Mouse (Mus musculus): Measurements from ENCODE around the gene Cdk7. TPM values are rescaled to one million over a fixed set of nuclear protein-coding genes. Genes with fewer than 3 reads are reported as not detected.
A peak's percentile ranks its signal among the peaks of the same experiment; 100 is the strongest.
"Not testable (repeated sequence)": the region's sequence is repeated elsewhere in the genome, so short reads cannot be mapped to it uniquely, and the experiment has no call there.

Cdk7 gene
- total RNA-seq (2015; ENCODE audit: low replicate concordance) (5.0 and 16.1 TPM in 2 replicates), total RNA-seq (2017; ENCODE audit: low replicate concordance) (12.5 and 13.5 TPM in 2 replicates)

DNA sequence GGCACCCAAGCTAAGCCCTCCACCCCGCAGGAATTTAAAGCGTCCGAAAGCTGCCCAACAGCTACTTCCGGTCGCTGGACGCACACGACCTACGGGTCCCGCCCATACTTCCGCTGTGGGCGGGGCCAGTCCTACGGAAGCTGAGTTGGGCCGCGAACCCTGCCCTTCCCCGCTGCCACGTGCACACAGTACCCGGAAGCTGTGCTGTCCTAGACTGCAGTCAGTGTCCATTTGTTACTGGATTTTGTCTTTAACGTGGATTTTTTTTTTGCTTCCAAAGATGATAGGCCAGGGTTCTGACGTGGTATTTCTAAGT lies at the start of gene Cdk7:
TSS of gene Cdk7 (minus strand) at position 79 of the 316 bp plus-strand sequence.
- ATAC-seq (replicated peaks; ENCODE audit: low FRiP score, poor library complexity, severe bottlenecking) = peak; percentile 99

DNA sequence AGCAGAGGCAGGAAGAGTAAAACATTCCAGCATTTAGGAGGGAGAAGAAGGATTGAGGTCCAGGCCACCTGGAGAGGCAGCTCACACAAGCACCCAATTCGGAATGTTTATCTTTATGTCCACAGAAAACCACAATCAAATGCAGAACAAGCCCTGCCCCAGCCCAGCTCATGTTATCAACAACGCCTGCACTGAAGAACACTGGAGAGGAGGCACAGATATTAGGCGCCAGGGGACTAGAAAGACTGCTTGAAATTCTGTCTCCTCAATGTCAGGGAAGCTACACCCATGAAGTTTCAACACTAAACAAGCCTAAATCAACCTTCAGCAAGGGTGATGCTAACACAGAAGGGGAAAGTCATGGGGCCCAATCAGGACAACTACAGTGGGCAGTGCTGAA lies 46.8 kb upstream of the Cdk7 start:
- ATAC-seq (replicated peaks; ENCODE audit: low FRiP score, poor library complexity, severe bottlenecking) = peak; percentile 49

DNA sequence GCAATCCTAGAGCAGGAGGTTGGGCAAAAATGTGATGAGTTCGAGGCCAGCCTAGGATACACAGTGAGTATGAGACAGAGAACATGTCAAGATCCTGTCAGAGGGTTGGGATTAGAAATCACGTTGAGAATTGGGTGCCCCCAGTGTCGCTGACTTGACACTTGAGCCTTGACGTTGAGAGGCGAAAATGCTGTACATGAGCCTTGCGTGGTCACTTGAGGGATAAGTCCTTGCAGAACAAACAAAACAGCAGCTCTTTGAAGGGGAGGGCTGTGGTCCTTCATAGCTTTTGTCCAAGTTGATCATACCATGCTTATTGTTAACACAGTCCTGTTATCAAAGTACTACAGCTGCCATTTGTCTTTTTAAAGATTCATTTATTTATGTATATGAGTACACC lies 46.0 kb upstream of the Cdk7 start:
- no peak for ATAC-seq (replicated peaks; ENCODE audit: low FRiP score, poor library complexity, severe bottlenecking)

DNA sequence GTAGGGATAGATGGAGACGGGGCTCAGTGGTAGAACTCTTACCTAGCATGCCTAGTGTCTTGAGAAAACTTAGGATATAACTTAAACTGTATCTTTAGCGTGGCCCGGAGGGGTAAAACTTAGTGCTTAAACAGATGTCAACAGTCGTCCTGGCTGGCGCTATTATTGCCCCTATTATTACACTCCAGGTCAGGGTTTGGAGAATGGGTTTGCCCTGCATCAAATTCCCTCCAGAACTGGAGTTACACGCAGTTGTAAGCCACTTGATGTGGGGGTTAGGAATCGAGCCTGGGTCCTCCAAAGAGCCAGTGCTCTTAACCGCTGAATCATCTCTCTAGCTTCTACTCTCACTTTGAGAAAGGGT lies 45.3 kb upstream of the Cdk7 start:
- peak; percentile 23; the same call in 1 of the 2 replicates for ATAC-seq (replicated peaks; ENCODE audit: low FRiP score, poor library complexity, severe bottlenecking)

DNA sequence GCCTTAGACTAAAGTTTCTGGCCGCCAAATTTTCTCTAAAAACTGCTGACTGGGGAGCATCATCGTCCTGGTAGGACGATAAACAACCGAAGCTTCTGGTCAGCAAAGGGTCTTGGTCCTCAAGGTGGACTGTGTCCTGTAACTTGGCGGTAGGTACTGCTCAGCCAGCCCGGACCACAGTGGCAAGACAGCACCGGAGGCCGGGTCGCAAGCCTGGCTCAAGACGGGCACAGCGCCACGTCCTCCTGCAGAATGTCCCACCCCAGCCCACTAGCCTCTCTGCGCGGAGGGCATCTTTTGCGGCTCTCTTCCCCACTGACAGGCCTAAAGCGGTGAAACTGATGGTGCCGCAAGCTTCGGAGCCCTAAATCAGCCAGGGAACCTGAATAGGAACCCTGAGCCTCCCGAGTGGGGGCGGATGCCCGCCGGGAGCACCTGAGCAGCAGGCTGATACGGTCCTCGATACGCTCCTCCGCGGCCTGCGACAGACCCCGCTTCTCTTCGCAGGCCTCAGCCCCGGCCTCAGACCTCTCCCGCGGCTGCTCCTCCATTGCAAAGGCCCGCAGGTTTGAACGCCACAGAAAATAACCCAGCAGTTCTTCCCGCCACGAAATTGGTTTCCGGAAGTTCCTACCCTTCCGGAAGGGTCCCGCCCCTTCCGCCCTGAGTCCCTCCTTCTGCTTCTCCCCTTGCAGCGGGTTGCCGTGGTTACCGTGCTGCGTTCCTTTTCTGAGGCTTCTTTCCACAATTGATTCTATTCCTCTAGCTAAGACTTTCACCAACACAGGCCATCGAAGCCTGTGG lies 44.7 kb upstream of the Cdk7 start, which contains the start of gene Cenph:
TSS of gene Cenph (minus strand) at position 648 of the 804 bp plus-strand sequence.
- peak; percentile 95 for ATAC-seq (replicated peaks; ENCODE audit: low FRiP score, poor library complexity, severe bottlenecking)

DNA sequence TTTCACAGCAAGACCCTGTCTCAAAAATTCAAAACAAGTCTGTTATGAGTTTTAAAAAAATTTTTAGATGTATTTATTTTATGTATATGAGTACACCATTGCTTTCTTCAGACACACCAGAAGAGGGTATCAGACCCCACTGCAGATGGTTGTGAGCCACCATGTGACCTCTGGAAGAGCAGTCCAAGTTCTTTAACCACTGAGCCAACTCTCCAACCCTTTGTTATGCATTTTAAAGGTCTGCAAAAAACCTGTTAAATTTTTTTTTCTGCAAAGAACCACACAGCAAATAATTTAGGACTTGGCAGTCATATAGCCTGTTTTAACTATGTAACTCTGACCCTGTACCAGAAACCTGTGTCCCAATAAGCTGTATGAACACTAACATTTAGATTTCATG lies 44.0 kb upstream of the Cdk7 start:
- ATAC-seq (replicated peaks; ENCODE audit: low FRiP score, poor library complexity, severe bottlenecking) = no peak

DNA sequence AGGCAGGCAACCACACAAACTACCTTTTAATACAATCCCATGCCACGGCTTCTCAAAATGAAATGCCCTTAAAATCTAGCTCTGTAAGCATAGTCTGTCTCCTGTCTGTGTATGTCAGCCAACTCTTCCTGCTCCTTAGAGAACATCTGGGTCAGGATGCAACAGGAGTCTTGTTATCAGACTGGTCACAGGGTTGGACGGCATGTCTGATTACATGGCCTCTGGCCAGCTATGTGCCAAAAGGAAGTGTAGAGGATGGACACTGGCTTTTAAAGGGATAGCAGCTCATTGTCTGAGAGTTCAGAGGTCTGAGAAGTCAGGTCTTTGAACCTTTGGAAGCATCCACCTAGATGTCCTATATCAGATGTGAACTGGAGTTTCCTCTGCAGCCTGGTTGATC lies 24.6 kb upstream of the Cdk7 start:
- peak; percentile 74 for ATAC-seq (replicated peaks; ENCODE audit: low FRiP score, poor library complexity, severe bottlenecking)

DNA sequence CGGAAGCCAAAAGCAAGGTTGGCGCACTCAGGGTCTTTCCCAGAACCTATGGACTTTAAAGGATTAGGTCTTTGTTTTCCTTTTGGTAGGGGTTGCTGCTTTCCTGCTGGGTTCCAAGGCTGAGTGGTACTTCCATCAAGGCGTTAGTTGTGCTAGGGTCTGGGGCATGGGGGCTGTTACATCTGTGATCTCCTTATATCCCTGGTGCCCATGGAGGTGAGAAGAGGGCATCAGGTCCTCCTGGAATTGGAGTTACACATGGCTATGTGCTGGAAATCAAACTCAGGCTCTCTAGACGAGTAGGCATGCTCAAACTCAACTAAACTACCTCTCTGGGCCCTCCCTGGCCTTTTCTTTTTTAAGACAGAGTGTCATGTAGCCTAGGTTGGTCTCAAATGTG lies 23.4 kb upstream of the Cdk7 start:
- no peak for ATAC-seq (replicated peaks; ENCODE audit: low FRiP score, poor library complexity, severe bottlenecking)

DNA sequence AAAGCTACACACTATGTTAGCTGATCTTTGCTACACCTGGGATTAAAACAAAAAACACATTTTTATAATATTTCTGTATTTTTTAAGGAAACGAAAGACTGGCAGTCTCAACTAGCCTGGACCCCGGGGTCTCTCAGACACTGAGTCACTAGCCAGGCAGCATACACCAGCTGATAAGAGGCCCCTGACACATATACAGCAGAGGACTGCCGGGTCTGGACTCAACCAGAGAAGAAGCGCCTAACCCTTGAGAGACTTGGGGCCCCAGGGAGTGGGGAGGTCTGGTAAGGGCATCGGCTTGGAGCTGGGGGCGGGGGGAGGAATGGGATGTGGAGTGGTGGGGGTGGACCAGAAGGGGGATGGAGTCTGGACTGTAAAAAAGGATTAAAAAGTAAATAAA lies 22.3 kb upstream of the Cdk7 start:
- no peak for ATAC-seq (replicated peaks; ENCODE audit: low FRiP score, poor library complexity, severe bottlenecking)

DNA sequence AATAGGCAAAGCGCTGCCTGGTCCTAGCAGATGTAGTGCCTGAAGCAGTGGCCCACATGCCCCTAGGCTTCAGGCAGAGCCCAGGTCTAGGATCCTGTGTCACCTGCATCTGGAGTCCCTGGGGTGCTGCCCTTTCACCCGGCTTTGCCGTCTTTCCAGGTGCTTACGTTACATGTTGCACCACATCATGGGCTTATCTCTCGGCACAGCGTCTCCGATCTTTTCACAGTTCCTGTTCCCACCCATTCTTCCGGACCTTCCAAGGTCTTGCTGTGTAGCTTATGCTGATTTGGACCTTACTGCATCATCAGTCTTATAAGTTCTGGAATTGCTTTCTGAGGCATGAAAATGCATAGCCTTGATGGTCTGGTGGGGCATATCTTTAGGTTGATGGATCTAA lies 21.8 kb upstream of the Cdk7 start:
- peak; percentile 35; the same call in 1 of the 2 replicates for ATAC-seq (replicated peaks; ENCODE audit: low FRiP score, poor library complexity, severe bottlenecking)

DNA sequence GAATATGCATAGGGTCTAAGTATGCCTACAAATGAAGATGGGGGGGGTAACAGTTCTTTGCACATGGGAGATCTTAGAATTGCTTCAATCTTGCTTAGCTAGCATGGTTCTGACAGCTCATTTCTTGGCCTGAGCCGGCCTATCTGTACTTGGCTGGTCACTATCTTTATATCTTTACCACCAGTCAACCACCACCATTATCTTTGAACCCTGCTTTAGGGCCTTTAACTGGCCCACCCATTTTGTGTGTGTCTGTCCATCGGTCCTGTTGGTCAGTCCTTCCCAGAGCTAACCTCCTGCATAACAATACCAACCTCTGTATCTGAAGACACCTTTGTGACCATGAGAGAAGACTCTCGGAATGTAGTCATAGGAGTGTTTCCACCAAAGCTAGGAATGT lies 20.7 kb upstream of the Cdk7 start:
- ATAC-seq (replicated peaks; ENCODE audit: low FRiP score, poor library complexity, severe bottlenecking) = 0 out of 2 replicates have a peak, but pooled peaks have one; percentile 29

DNA sequence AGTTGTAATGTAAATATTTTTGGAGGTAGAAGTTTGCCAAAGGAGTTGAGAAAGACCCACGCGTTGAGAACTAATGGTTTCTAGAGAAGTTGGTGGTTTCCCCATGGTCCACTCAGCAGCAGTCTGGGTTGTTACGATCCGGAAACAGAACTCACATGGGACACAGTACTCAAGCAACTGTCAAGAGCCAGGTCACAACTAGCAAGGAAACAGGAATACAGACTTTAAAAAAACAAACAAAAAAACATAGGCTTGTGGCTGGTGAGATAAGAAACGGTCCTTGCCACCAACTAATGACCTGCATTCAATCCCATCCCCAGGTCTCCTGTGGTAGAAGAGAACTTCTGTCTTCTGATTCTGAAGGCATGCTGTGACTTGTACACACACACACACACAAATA lies 20.1 kb upstream of the Cdk7 start:
- ATAC-seq (replicated peaks; ENCODE audit: low FRiP score, poor library complexity, severe bottlenecking) = 0 out of 2 replicates have a peak, but pooled peaks have one; percentile 17

DNA sequence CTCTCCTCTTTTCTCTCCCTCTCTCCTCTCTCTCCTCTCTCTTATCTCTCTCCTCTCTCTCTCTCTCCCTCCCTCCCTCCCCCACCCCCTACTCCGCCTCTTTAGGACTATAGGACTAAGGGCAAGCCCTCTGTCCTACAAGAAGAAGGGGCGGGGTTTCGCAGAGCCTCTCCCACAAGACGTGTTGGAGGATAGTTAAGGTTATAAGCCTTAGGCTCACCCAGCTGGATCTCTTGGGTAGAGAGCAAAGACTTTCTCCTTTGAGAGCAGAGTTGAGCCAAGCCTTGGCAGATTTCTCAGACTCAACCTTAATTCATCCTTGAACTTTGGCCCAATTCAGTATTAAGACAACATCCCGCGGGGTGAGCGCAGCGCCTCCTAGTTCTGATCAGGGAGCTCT lies 17.9 kb upstream of the Cdk7 start:
- no peak for ATAC-seq (replicated peaks; ENCODE audit: low FRiP score, poor library complexity, severe bottlenecking)

DNA sequence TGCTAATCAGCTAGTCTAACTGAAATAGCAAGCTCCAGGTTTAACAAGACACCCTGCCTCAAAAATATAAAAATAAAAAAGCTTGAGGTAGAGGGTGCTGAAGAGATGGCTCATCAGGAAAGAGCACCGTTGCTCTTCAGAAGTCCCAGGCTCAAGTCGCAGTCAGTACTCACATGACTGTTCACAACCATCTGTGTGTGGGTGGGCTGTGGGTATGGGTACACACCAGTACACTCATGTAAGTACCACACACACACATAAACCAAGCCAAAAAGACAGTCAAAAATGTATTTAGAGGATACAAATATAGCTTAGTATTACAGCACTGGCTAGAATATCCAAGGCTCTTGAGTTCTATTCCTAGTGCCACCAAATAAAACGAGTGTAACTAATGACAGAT lies 15.4 kb upstream of the Cdk7 start:
- no peak for ATAC-seq (replicated peaks; ENCODE audit: low FRiP score, poor library complexity, severe bottlenecking)

DNA sequence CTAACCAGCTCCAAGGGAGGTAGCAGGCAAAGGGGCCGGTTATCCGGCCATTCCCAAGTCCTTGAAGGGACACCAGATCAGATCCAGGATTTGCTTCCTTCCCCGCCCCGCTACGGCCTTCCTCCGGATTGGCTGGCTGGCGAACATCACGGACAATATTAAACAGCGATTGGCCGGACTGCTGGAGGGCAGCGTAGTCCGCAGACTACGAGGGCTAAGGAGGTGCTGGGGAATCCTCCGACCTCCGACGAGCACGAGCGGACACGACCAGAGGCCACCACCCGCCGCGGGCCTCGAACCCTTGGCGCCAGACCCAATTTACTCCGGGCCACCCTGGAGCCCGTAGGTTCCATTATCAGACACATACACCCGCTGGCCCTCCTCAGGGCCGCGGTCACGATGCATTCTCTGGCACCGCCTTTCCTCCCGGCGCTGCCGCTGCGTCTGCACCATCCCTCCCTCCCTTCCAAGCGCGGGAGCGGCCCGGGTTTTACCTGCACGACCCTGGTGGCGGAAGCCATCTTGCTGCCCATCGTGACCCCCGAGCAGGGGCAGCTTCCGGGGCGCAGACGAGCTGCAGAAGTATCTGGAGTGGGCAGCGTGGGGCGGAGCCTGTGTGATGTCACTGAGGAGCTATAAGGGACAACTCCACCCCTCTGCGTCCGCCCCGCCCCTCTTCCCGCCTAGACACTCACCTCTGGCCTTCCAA lies 13.5 kb upstream of the Cdk7 start, which contains the start of gene Mrps36:
TSS of gene Mrps36 (minus strand) at position 624 of the 709 bp plus-strand sequence.
- peak; percentile 91 for ATAC-seq (replicated peaks; ENCODE audit: low FRiP score, poor library complexity, severe bottlenecking)

DNA sequence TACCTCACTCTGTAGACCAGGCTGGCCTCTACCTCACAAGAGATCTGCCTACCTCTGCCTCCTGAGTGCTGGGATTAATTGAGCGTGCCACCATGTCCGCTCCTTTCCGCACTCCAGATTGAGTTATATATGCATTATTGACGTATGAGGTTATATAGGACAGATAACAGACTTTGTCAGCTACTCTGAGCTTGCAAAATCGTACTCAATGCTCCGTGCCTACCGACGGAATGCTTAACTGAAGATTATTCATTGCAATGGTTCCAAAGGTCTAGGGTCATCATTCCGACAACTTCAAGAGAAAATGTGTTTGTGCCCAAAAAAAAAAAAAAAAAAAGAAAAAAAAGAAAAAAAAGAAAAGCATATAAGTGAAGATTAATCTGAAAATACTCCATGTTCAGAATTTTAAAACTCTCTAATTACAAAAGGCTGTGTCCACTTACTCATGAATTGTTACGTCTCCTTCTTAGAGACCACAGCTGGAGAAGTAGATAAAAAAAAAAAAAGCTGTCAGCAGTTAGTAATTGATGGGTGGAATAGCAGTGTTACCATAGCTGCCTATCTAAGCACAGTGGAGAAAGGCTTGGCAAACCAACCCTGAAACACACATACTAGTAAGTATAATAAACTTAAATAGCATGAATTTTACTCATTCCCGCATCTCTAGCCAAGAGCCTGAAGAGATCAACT lies 12.8 kb upstream of the Cdk7 start:
- ATAC-seq (replicated peaks; ENCODE audit: low FRiP score, poor library complexity, severe bottlenecking) = peak; percentile 56

DNA sequence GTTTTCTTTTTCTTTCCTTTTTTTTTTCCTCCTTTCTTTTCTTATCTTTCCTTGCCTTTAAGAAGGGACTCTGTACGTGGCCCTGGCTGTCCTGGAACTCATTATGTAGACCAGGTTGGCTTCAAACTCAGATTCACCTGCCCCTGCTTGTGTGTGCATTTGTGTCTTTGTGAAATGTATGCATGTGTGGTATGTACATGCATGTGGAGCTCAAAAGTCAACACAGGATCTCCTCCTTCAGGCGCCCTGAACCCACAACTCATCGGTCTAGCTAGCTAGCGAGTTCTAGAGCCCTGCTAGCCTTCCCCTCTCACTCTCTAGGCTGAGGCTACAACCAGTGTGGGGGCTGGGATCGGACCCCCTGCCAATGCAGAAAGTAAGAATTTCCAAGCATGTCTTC lies 12.1 kb upstream of the Cdk7 start:
- no peak for ATAC-seq (replicated peaks; ENCODE audit: low FRiP score, poor library complexity, severe bottlenecking)

DNA sequence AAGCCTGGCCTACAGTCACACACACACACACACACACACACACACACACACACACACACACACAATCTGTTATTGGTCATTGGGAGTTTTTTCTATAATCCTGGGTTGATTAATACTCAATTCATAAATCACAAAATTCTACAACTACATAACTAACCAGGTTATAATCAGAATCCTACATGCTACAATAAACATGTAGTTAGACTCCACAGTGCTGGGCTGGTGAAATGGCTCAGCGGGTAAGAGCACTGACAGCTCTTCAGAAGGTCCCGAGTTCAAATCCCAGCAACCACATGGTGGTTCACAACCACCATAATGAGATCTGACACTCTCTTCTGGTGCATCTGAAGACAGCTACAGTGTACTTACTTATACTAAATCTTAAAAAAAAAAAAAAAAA lies 2.0 kb upstream of the Cdk7 start:
- no peak for ATAC-seq (replicated peaks; ENCODE audit: low FRiP score, poor library complexity, severe bottlenecking)

DNA sequence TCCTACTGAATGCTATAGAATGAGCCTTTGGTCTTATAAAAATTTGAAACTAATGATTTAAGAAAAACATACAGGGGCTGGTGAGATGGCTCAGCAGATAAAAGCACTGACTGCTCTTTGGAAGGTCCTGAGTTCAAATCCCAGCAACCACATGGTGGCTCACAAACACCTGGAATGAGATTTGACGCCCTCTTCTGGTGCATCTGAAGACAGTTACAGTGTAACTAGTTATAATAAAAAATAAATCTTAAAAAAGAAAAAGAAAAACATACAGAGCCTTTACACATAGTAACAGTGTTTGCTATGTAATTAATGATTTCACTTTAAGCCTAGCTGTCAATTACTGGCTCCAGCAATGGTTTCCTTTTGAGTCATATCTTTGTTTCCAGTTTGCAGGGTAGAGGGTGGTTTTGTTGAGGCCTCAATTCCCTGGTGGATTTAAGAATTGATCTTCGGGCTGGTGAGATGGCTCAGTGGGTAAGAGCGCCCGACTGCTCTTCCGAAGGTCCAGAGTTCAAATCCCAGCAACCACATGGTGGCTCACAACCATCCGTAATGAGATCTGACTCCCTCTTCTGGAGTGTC lies 815 bp upstream of the Cdk7 start:
- not testable (repeated sequence) for ATAC-seq (replicated peaks; ENCODE audit: low FRiP score, poor library complexity, severe bottlenecking)

DNA sequence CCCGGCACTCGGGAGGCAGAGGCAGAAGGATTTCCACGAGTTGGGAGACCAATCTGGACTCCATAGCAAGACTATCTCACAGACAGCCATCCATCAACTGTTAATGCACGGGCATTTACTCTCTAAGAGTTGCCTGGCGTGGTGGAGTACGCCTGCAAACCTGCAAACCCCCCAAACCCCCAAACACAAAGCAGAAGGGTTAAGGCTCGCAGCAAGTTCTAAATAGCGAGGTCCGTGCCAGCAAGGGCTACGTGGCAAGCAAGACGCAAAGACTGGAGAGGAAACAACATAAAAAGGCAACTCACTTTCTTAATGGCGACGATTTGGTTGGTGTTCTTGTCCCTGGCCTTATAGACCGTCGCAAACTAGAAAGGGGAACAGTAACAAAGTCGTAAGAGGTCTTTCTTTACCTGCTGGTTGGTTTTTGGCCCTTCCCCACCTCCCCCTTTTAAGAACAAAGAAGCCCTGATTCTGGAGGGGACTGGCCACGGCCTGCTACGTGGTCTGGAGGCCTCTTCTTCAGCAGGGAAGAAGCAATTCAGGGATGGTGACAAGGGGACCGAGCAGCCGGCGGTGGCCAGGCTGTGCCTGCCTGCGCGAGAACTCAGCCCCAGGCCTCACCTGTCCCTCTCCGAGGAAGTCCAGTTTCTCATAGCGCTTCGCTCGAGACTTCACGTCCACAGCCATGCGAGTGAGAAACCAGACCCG lies 432 bp downstream of the Cdk7 start:
- ATAC-seq (replicated peaks; ENCODE audit: low FRiP score, poor library complexity, severe bottlenecking) = peak; percentile 76
